Mouse (Mus musculus) forebrain, embryonic 12.5 days (tissue): ENCODE measurements around the gene Spred3. TPM values are rescaled to one million over a fixed set of nuclear protein-coding genes. Genes with fewer than 3 reads are reported as not detected.
"Not testable (repeated sequence)": the region's sequence is repeated elsewhere in the genome, so short reads cannot be mapped to it uniquely, and the experiment has no call there.

Source experiments
- ATAC-seq: fragments of 200-750 bp; cut with Nextera tagmentation; 2 replicates; pipeline ENCODE4 v1.8.0; 2017; ENCODE audit warnings: moderate TSS enrichment; ENCODE audit not compliant: low FRiP score
- H3K27ac ChIP-seq: fragments of 300-500 bp; sonication (generic); 2 replicates; pipeline ENCODE4 v1.5.1; 2016; ENCODE audit warnings: mild to moderate bottlenecking
- H3K27me3 ChIP-seq: fragments of 300-500 bp; sonication (generic); 2 replicates; pipeline ENCODE4 v1.6.1; 2016; ENCODE audit warnings: mild to moderate bottlenecking
- H3K36me3 ChIP-seq: fragments of 300-500 bp; sonication (generic); replicated peaks from 2 replicates; pipeline ENCODE4 v1.6.1; 2016; ENCODE audit warnings: mild to moderate bottlenecking
- H3K4me1 ChIP-seq: fragments of 300-500 bp; sonication (generic); 2 replicates; pipeline ENCODE4 v1.6.1; 2016
- H3K4me2 ChIP-seq: fragments of 300-500 bp; sonication (generic); 2 replicates; pipeline ENCODE4 v1.6.1; 2016; ENCODE audit warnings: mild to moderate bottlenecking, moderate library complexity
- H3K4me3 ChIP-seq: fragments of 300-500 bp; sonication (generic); replicated peaks from 2 replicates; pipeline ENCODE4 v1.5.1; 2016; ENCODE audit warnings: mild to moderate bottlenecking
- H3K9ac ChIP-seq: fragments of 300-500 bp; sonication (generic); 2 replicates; pipeline ENCODE4 v1.6.1; 2016; ENCODE audit warnings: mild to moderate bottlenecking
- H3K9me3 ChIP-seq: fragments of 300-500 bp; sonication (generic); 2 replicates; pipeline ENCODE4 v1.6.1; 2016
- WGBS: fragments of 180-500 bp; shearing (Covaris S2); methylation state at CpG from one replicate; pipeline ENCODE4 v1.1.7; 2016; 5-methylcytosine and 5-hydroxymethylcytosine counted together
- polyA plus RNA-seq: library from polyadenylated mRNA; unstranded; fragments of >200 nt; fragmentation: Nextera tagmentation; extraction: Ambion mirVana; gene quantifications from 2 replicates; pipeline ENCODE4 v1.2.1, GENCODE M21; 2016

Spred3 gene
- polyA plus RNA-seq, 1 experiment from 2014 or later, result 7.9 TPM

DNA sequence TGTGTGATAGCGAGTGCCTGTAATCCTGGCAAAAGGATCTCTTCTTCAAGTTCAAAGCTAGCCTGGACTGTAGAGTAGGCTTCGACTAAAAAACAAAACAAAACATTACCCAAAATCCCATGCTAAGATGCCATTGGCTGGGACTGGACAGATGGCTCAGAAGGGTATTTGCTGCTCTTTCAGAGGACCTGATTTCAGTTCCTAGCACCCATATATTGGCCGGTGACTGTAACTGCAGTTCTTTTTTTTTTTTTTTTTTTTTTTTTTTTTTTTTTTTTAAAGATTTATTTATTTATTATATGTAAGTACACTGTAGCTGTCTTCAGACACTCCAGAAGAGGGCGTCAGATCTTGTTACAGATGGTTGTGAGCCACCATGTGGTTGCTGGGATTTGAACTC lies 31.0 kb downstream of the Spred3 start:
- H3K4me2 ChIP-seq, H3K9ac ChIP-seq, H3K36me3 ChIP-seq, H3K9me3 ChIP-seq, H3K4me3 ChIP-seq, H3K27ac ChIP-seq, ATAC-seq: not testable (repeated sequence)
- peaks cover 10% of the 10 kb centered on the region; the same call in 1 of the 2 replicates for H3K4me1 ChIP-seq
- H3K27me3 ChIP-seq, result peaks cover 25% of the 10 kb centered on the region
- 91% methylated on average over 3 of the region's 4 CpGs for WGBS

DNA sequence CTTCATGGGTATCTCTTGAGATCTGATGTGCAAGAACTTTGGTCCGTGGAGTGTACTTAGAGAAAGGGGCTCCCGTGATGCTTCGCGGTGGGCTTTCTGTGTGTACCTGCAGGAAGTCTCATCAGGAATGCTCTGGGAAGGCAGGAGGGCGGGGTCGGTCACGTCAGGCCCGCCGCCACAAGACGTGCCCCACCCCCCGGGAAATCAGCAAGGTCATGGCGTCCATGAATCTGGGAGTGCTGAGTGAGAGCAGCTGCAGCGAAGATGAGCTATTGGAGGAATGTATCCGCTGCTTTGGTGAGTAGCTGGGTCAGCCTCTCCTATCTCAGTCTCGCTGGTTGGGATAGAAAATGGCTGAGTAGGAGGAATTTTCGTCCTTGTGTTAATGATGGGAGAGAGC lies 32.8 kb downstream of the Spred3 start:
- H3K9ac ChIP-seq, result no peak overlapping the region
- H3K4me1 ChIP-seq, result peaks cover 11% of the 10 kb centered on the region; the same call in 1 of the 2 replicates
- peaks cover 29% of the 10 kb centered on the region for H3K27me3 ChIP-seq
- no peaks in the 10 kb centered on the region for H3K9me3 ChIP-seq
- no peak overlapping the region for H3K4me3 ChIP-seq
- no peak overlapping the region for H3K27ac ChIP-seq
- ATAC-seq, result no peak
- 51% methylated on average over 16 of the region's 16 CpGs for WGBS
- no peaks in the 10 kb centered on the region for H3K36me3 ChIP-seq
- H3K4me2 ChIP-seq, result no peak overlapping the region

DNA sequence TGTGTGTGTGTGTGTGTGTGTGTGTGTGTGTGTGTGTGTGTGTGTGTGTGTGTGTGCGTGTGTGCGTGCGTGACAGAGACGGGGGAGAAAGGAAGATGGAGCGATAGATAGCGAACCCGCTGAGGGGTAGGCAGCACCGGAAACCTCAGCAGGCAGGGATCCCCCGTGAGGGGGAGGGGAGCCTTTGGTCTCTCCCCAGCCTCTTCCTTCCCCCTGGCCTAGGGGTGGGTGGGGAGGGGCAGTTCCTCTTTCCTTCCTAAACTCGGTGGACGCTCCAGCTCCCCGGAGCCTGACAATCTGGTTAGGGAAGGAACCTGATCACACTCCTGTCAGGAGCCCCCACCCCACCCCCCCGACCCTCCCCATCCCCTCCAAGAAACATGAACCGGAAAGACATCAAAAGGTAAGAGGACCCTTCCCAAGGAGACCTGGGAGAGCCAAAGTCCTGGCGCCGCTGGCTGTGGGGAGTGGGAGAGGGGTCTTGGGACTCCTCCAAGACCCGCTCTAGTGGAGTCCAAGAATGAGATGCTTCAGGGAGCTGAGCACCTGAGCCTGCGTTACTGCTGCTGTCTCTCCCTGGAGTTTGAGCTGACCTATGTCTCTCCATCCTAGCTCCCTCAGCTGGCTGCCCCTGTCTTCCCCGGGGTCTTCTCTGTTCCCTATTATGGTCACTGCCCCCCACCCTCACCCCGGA lies 35.4 kb downstream of the Spred3 start, which contains the start of gene Rasgrp4:
Gene Rasgrp4 (plus strand): TSS at position 159 of the 694 bp plus-strand sequence.
- no peak within 1 kb of the TSS for H3K27ac ChIP-seq
- 2% methylated on average over 11 of the region's 20 CpGs for WGBS
- peak within 1 kb of the TSS; percentile 57 for H3K4me2 ChIP-seq
- H3K9ac ChIP-seq, result peak within 1 kb of the TSS; percentile 40
- H3K4me3 ChIP-seq, result peak within 1 kb of the TSS; percentile 33
- peaks cover 11% of the 10 kb centered on the region; the same call in 1 of the 2 replicates for H3K4me1 ChIP-seq
- ATAC-seq, result no peak
- no peaks in the 10 kb centered on the region for H3K36me3 ChIP-seq
- peaks cover 29% of the 10 kb centered on the region for H3K27me3 ChIP-seq
- H3K9me3 ChIP-seq, result no peaks in the 10 kb centered on the region

DNA sequence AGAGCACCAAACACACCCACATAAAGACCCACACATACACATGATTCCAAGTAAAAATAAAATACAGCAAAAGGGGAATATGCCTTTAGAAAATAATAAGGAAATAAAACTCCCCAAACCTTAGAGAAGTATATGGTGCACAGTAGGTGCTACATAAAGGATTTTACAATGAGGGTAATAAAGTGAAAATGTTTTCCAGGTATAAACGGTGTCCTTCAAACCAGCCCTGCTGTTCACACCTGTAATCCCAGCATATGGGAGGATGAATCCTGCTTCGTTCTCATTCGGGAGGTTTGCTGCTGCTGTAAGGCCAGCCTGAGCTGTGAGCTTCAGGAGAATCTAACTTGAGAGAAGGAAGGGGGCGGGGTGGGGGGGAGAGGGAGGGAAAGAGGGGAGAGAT lies 36.0 kb downstream of the Spred3 start:
- H3K4me1 ChIP-seq, result peaks cover 11% of the 10 kb centered on the region; the same call in 1 of the 2 replicates
- H3K4me2 ChIP-seq, result peak overlapping the region; percentile 57
- peak overlapping the region; percentile 40; the same call in 1 of the 2 replicates for H3K9ac ChIP-seq
- H3K27me3 ChIP-seq, result peaks cover 29% of the 10 kb centered on the region
- no peaks in the 10 kb centered on the region for H3K9me3 ChIP-seq
- no peak for ATAC-seq
- H3K36me3 ChIP-seq, result no peaks in the 10 kb centered on the region
- H3K4me3 ChIP-seq, result peak overlapping the region; percentile 33
- 11% methylated on average over 4 of the region's 4 CpGs for WGBS
- no peak overlapping the region for H3K27ac ChIP-seq

DNA sequence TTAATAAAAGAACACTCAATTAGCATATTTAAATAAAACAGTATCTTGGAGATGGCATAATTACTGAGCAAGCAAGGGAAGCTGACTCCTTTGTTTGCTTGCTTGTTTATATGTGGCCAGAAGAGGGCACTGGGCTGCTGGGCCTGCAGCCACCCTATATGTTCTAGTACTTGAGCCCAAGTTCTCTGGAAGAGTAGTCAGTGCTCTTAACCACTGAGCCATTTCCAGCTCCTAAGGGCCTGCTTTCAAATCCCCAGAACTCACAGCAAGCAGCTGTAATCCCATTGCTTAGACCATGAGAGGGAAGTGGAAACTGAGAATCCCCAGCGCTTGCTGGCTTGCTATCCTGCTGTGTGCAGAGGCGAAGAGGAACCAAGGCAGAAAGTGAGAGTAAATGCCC lies 41.5 kb downstream of the Spred3 start:
- ATAC-seq, result no peak
- peaks cover 16% of the 10 kb centered on the region for H3K27me3 ChIP-seq
- 48% methylated on average over 2 of the region's 2 CpGs for WGBS
- no peak overlapping the region for H3K9ac ChIP-seq
- H3K4me1 ChIP-seq, result peaks cover 12% of the 10 kb centered on the region
- no peaks in the 10 kb centered on the region for H3K36me3 ChIP-seq
- no peak overlapping the region for H3K4me3 ChIP-seq
- H3K9me3 ChIP-seq, result no peaks in the 10 kb centered on the region
- no peak overlapping the region for H3K27ac ChIP-seq
- H3K4me2 ChIP-seq, result no peak overlapping the region

DNA sequence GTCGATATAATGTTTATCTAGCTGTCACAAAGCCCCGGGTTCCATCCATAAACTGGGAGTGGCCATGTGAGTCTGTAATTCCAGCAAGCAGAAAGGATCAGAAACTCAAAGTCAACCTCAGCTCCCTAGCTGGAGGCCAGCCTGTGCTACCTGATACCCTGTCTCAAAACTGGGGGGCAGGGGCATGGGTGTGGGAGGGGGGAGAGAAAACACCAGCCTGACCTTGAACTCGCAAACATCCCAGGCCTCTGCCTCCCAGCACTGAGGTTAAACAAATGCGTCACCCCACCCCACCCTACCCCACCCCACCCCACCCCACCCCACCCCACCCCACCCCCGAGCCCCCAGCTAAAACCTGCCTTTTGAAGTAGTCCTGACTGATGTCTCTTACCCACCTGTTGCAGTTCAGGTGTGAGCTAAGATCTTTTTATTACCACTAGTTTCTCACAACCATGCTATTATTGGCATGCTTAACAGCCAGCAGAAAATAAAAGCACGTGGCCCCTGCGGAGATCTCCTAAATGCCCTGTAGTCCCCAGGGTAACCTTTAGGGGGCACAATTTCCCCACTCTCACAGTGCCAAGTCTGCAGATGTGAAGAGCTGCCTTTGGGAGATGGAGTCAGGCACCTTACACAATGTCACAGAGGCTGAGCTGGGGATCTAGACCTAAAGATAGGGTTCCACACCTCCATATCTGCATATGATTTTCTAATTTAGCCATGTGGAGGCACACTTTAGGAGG lies 43.9 kb downstream of the Spred3 start:
- H3K4me2 ChIP-seq, result no peak overlapping the region
- peaks cover 17% of the 10 kb centered on the region for H3K27me3 ChIP-seq

DNA sequence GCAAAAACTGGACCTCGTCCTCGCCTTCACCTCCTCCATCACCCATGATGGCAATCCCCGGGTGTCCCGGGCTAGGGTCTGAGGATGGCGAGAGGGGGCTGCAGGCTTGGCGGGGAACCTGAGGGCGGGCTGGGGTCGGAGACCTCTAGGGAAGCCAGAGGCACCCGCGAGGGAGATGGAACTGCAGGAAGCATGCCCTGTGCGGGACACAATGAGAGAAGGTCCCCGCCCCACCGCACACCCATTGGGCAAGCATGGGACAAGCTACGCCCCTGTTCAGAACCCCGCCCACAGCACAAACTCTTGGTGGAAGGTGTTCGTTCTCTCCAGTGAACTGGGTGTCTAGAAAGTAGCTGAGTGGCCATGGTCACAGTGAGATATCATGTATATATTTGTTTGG lies 45.2 kb downstream of the Spred3 start, which contains the start of gene Ryr1:
Gene Ryr1 (minus strand): TSS at position 210 of the 400 bp plus-strand sequence.
- peak; percentile 75 for ATAC-seq
- peak within 1 kb of the TSS; percentile 57 for H3K9ac ChIP-seq
- peak within 1 kb of the TSS; percentile 76 for H3K4me2 ChIP-seq
- no peak within 1 kb of the TSS for H3K27ac ChIP-seq
- H3K4me1 ChIP-seq, result peaks cover 12% of the 10 kb centered on the region
- no peaks in the 10 kb centered on the region for H3K36me3 ChIP-seq
- peaks cover 17% of the 10 kb centered on the region for H3K27me3 ChIP-seq
- H3K9me3 ChIP-seq, result no peaks in the 10 kb centered on the region
- peak within 1 kb of the TSS; percentile 42 for H3K4me3 ChIP-seq
- 1% methylated on average over 16 of the region's 16 CpGs for whole genome bisulfite sequencing

More for the DNA sequence above, 43.9 kb downstream of the Spred3 start:
- no peaks in the 10 kb centered on the region for H3K36me3 ChIP-seq
- no peak for ATAC-seq
- H3K4me3 ChIP-seq, result no peak overlapping the region
- H3K9me3 ChIP-seq, result no peaks in the 10 kb centered on the region
- WGBS, result 45% methylated on average over 7 of the region's 7 CpGs
- no peak overlapping the region for H3K27ac ChIP-seq
- H3K4me1 ChIP-seq, result peaks cover 12% of the 10 kb centered on the region
- no peak overlapping the region for H3K9ac ChIP-seq

DNA sequence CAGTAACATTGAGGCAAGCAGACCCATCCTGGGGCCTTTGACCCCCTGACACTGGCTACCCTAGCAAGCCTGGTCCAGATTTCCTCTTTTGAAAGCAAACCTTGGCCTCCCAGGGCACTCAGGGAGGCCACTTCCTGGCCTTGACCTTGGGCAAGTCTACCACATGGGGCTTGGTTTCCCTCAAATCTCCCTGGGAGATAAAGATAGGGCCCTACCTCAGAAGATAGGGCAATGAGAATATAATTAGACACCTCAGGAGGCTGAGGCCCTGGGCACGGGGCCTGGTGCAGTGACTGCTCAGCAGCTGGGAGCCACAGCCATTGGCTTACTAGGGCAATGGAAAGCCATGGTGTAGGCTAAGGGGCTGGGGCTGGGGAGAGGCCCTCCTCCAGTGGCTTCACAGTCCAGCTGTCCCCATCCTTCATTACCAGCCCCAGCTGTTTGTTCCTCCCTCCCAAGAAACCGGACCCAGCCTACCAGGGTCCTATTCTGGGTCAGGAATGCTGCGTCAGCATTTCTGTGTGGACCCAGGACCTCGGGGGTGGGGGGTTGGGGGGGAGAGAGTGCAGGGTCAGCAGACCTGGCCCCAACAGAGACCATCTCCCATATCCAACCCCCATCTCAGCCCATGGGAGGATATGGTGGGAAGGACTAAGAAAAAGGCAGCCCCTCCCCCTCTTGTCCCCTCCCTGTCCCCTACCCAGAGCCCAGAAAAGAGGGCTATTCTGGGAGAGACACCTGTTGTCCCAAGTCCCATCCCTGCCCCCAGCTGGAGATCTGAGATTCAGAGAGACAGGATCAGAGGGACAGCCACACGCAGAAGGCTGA lies 46.5 kb downstream of the Spred3 start:
- WGBS, result 58% methylated on average over 5 of the region's 5 CpGs
- no peak overlapping the region for H3K4me2 ChIP-seq
- no peak for ATAC-seq

DNA sequence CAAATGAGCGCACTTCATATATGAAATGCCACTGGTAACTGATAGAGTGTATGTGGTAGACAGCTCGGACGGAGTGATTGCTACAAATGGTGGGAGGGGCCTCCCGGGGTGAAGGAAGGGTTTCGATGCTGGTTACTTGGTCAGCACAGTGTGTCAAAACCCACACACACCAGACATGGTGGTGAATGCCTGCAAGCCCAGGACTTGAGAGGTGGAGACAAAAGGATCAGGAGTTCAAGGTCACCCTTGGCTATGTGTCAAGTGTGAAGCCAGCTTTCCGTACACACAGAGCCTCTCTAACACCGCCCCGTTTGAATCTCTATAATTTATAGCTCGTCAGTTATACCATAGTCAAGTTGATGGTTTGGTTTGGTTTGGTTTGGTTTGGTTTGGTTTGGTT lies 47.4 kb downstream of the Spred3 start:
- Histone ChIP-seq H3K36me3 (no peaks in the 10 kb centered on the region), H3K4me2 (no peak overlapping the region), H3K4me1 (peaks cover 12% of the 10 kb centered on the region), H3K4me3 (no peak overlapping the region), H3K9ac (no peak overlapping the region), H3K27me3 (peaks cover 17% of the 10 kb centered on the region), H3K27ac (no peak overlapping the region), H3K9me3 (no peaks in the 10 kb centered on the region)
- no peak for ATAC-seq
- 90% methylated on average over 9 of the region's 9 CpGs for WGBS

More for the DNA sequence above, 46.5 kb downstream of the Spred3 start:
- peaks cover 12% of the 10 kb centered on the region for H3K4me1 ChIP-seq
- no peak overlapping the region for H3K9ac ChIP-seq
- H3K4me3 ChIP-seq, result no peak overlapping the region
- no peaks in the 10 kb centered on the region for H3K9me3 ChIP-seq
- no peak overlapping the region for H3K27ac ChIP-seq
- H3K36me3 ChIP-seq, result no peaks in the 10 kb centered on the region
- H3K27me3 ChIP-seq, result peaks cover 17% of the 10 kb centered on the region

DNA sequence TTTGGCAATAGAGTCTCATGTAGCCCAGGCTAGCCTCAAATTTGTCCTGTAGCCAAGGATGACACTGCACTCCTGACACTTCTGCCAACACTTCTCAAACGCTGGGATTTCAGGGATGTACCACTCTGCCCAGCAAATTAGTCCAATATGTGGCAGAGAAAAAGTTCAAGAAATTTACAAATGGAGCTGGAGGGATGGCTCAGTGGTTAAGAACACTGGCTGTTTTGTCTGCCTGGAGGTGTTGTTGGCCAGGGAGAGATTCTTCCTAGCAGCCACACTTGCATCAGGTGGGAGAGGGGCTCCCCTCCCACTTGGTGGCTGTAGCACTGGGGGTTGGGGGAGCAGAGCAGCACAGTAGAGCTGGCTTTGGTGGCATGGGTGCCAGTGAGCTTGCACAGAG lies 50.7 kb downstream of the Spred3 start:
- Histone ChIP-seq H3K4me1 (peaks cover 6% of the 10 kb centered on the region), H3K4me2 (no peak overlapping the region), H3K9ac (no peak overlapping the region), H3K9me3 (no peaks in the 10 kb centered on the region), H3K4me3 (no peak overlapping the region), H3K27me3 (peaks cover 13% of the 10 kb centered on the region), H3K36me3 (no peaks in the 10 kb centered on the region), H3K27ac (no peak overlapping the region)
- 67% methylated on average over 1 of the region's 1 CpGs for WGBS
- no peak for ATAC-seq

DNA sequence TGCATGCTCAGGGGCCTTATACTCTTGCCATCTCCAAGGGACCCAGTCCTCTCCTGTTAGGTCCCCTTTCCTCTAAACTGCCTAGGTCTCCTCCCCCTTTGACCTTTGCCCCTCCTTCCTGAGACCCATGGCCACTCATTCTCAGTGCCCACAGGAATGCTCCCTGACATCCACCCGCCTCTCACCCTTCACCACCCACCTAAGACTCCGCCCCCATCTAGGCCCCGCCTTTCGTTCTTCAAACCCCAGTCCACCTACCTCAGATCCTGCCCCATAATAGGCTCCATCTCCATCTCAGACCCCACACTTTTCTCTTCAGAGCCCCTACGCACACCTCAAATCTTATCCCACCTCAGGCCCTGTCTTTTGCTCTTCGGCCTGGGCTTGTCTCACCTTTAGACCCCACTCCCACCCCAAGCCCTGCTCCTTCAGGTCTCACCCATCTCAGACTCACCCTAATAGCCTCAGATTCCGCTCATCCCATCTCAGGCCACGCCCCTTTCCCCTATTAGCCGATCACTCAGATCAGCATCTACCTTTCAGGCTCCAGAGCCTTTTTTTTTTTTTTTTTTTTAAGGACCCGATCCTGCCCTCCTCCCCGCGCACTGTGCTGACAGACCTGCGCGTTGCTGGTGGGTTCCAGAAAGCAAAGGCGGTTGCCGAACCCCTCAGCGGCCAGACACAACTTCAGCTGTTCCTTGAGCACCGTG lies 51.9 kb downstream of the Spred3 start:
- ATAC-seq, result no peak
- Histone ChIP-seq H3K4me1 (no peaks in the 10 kb centered on the region; the same call in 1 of the 2 replicates), H3K9me3 (no peaks in the 10 kb centered on the region), H3K36me3 (no peaks in the 10 kb centered on the region), H3K4me2 (no peak overlapping the region), H3K9ac (no peak overlapping the region), H3K27me3 (0 out of 2 replicates have a peak, but pooled peaks cover 3% of the 10 kb centered on the region), H3K4me3 (no peak overlapping the region), H3K27ac (no peak overlapping the region)
- WGBS, result 13% methylated on average over 18 of the region's 18 CpGs
